Mouse (Mus musculus) midbrain, embryonic 15.5 days (tissue): Measurements from ENCODE around the gene Lcmt2. TPM values are rescaled to one million over a fixed set of nuclear protein-coding genes. Genes with fewer than 3 reads are reported as not detected.

Experiments
- ATAC-seq: fragments of 200-750 bp; cut with Nextera tagmentation; replicated peaks from 2 replicates; pipeline ENCODE4 v1.8.0; 2017; ENCODE audit warnings: moderate TSS enrichment
- H3K27ac ChIP-seq: fragments of 300-500 bp; sonication (generic); 2 replicates; pipeline ENCODE4 v1.5.1; 2015; ENCODE audit warnings: mild to moderate bottlenecking, inconsistent platforms
- H3K27me3 ChIP-seq: fragments of 300-500 bp; sonication (generic); replicated peaks from 2 replicates; pipeline ENCODE4 v1.6.1; 2015; ENCODE audit warnings: inconsistent platforms
- H3K36me3 ChIP-seq: fragments of 300-500 bp; sonication (generic); replicated peaks from 2 replicates; pipeline ENCODE4 v1.6.1; 2015; ENCODE audit warnings: inconsistent platforms
- H3K4me1 ChIP-seq: fragments of 300-500 bp; sonication (generic); 2 replicates; pipeline ENCODE4 v1.6.1; 2015; ENCODE audit warnings: inconsistent platforms
- H3K4me2 ChIP-seq: fragments of 300-500 bp; sonication (generic); 2 replicates; pipeline ENCODE4 v1.6.1; 2015; ENCODE audit warnings: inconsistent platforms, mild to moderate bottlenecking, moderate library complexity
- H3K4me3 ChIP-seq: fragments of 300-500 bp; sonication (generic); 2 replicates; pipeline ENCODE4 v1.5.1; 2015; ENCODE audit warnings: mild to moderate bottlenecking, inconsistent platforms
- H3K9ac ChIP-seq: fragments of 300-500 bp; sonication (generic); 2 replicates; pipeline ENCODE4 v1.6.1; 2015; ENCODE audit warnings: mild to moderate bottlenecking, inconsistent platforms
- H3K9me3 ChIP-seq: fragments of 300-500 bp; sonication (generic); 2 replicates; pipeline ENCODE4 v1.6.1; 2016; ENCODE audit warnings: inconsistent platforms
- WGBS: fragments of 180-500 bp; shearing (Covaris S2); methylation state at CpG from one replicate; pipeline ENCODE4 v1.1.7; 2015; ENCODE audit warnings: mixed read lengths; 5-methylcytosine and 5-hydroxymethylcytosine counted together
- polyA plus RNA-seq: library from polyadenylated mRNA; unstranded; fragments of >200 nt; fragmentation: Nextera tagmentation; extraction: Ambion mirVana; gene quantifications from 2 replicates; pipeline ENCODE4 v1.2.1, GENCODE M21; 2015

Gene Lcmt2
- polyA plus RNA-seq, 1 experiment from 2014 or later: 23.1 TPM

- WGBS: 26% methylated on average over 9 of the region's 9 CpGs
Measured at GRCm38 (mm10) chr2:121102051-121102450, 38.4 kb downstream of the Lcmt2 start.

GRCm38 (mm10) chr2:121089751-121090150, 50.7 kb downstream of the Lcmt2 start:
- H3K4me3 ChIP-seq: no peak overlapping the region
- 77% methylated on average over 4 of the region's 4 CpGs for WGBS
- no peak overlapping the region for H3K4me2 ChIP-seq
- no peaks in the 10 kb centered on the region for H3K27me3 ChIP-seq
- no peaks in the 10 kb centered on the region for H3K9me3 ChIP-seq
- no peaks in the 10 kb centered on the region for H3K36me3 ChIP-seq
- no peak overlapping the region for H3K9ac ChIP-seq
- no peak for ATAC-seq
- H3K27ac ChIP-seq: no peak overlapping the region
- H3K4me1 ChIP-seq: no peaks in the 10 kb centered on the region

More at GRCm38 (mm10) chr2:121102051-121102450, 38.4 kb downstream of the Lcmt2 start:
- no peaks in the 10 kb centered on the region for H3K36me3 ChIP-seq
- no peaks in the 10 kb centered on the region for H3K4me1 ChIP-seq
- H3K4me2 ChIP-seq: no peak overlapping the region
- no peak overlapping the region for H3K4me3 ChIP-seq
- ATAC-seq: no peak
- H3K9me3 ChIP-seq: no peaks in the 10 kb centered on the region
- H3K27ac ChIP-seq: no peak overlapping the region
- H3K27me3 ChIP-seq: no peaks in the 10 kb centered on the region
- no peak overlapping the region for H3K9ac ChIP-seq

- ATAC-seq: no peak
- 90% methylated on average over 3 of the region's 3 CpGs for WGBS
- Histone ChIP-seq H3K36me3 (no peaks in the 10 kb centered on the region), H3K4me2 (no peak overlapping the region), H3K27me3 (no peaks in the 10 kb centered on the region), H3K27ac (no peak overlapping the region), H3K9ac (no peak overlapping the region), H3K4me3 (no peak overlapping the region), H3K4me1 (no peaks in the 10 kb centered on the region), H3K9me3 (no peaks in the 10 kb centered on the region)
Measured at GRCm38 (mm10) chr2:121088507-121088906, 51.9 kb downstream of the Lcmt2 start.

- WGBS: 59% methylated on average over 6 of the region's 6 CpGs
- no peaks in the 10 kb centered on the region for H3K9me3 ChIP-seq
- no peak within 1 kb of the TSS for H3K27ac ChIP-seq
- H3K36me3 ChIP-seq: no peaks in the 10 kb centered on the region
- no peaks in the 10 kb centered on the region for H3K27me3 ChIP-seq
- H3K4me1 ChIP-seq: no peaks in the 10 kb centered on the region
- H3K9ac ChIP-seq: no peak within 1 kb of the TSS
- no peak within 1 kb of the TSS for H3K4me2 ChIP-seq
- no peak within 1 kb of the TSS for H3K4me3 ChIP-seq
- no peak for ATAC-seq
Measured at GRCm38 (mm10) chr2:121085480-121086185, 54.8 kb downstream of the Lcmt2 start, which contains the start of gene Tgm5. Gene Tgm5 (minus strand): TSS chr2:121085841.

GRCm38 (mm10) chr2:121082626-121083025, 57.8 kb downstream of the Lcmt2 start:
- 86% methylated on average over 1 of the region's 1 CpGs for WGBS
- no peak for ATAC-seq

More at GRCm38 (mm10) chr2:121082626-121083025, 57.8 kb downstream of the Lcmt2 start:
- H3K9ac ChIP-seq: no peak overlapping the region
- H3K27ac ChIP-seq: no peak overlapping the region
- no peaks in the 10 kb centered on the region for H3K4me1 ChIP-seq
- H3K4me2 ChIP-seq: no peak overlapping the region
- H3K4me3 ChIP-seq: no peak overlapping the region
- H3K9me3 ChIP-seq: no peaks in the 10 kb centered on the region
- no peaks in the 10 kb centered on the region for H3K36me3 ChIP-seq
- H3K27me3 ChIP-seq: no peaks in the 10 kb centered on the region

Other genes starting within 250 kb of the Lcmt2 start
- gene Ubr1, start 169.9 kb downstream of the Lcmt2 start, polyA plus RNA-seq: 33.5 and 38.5 TPM in 2 replicates
- 14.6 and 15.0 TPM in 2 replicates for gene Tmem62, start 163.6 kb downstream of the Lcmt2 start, polyA plus RNA-seq
- 77.7 and 79.4 TPM in 2 replicates for gene Ccndbp1, start 132.2 kb downstream of the Lcmt2 start, polyA plus RNA-seq
- 0.32 and 0.44 TPM in 2 replicates for gene Epb42, start 103.6 kb downstream of the Lcmt2 start, polyA plus RNA-seq
- gene Tgm5, start 54.8 kb downstream of the Lcmt2 start, polyA plus RNA-seq: not detected in 2 replicates
- not detected in 2 replicates for gene Tgm7, start 30.9 kb downstream of the Lcmt2 start, polyA plus RNA-seq
- gene Adal, start 225 bp downstream of the Lcmt2 start, polyA plus RNA-seq: 32.1 and 32.4 TPM in 2 replicates
- gene Tubgcp4, start 30.0 kb upstream of the Lcmt2 start, polyA plus RNA-seq: 54.6 and 56.9 TPM in 2 replicates
- gene Zscan29, start 30.5 kb upstream of the Lcmt2 start, polyA plus RNA-seq: 7.0 and 7.1 TPM in 2 replicates
- 186 and 214 TPM in 2 replicates for gene Trp53bp1, start 130.8 kb upstream of the Lcmt2 start, polyA plus RNA-seq
- gene Map1a, start 148.9 kb upstream of the Lcmt2 start, polyA plus RNA-seq: 22.5 and 27.1 TPM in 2 replicates
- gene Ppip5k1, start 214.7 kb upstream of the Lcmt2 start, polyA plus RNA-seq: 20.6 and 21.6 TPM in 2 replicates
- gene Ckmt1, start 217.1 kb upstream of the Lcmt2 start, polyA plus RNA-seq: 70.6 and 75.6 TPM in 2 replicates
- gene Strc, start 246.5 kb upstream of the Lcmt2 start, polyA plus RNA-seq: not detected in 2 replicates